Mouse (Mus musculus) midbrain, embryonic 13.5 days (tissue): ENCODE results near the gene Ncbp2. TPM values are rescaled to one million over a fixed set of nuclear protein-coding genes. Genes with fewer than 3 reads are reported as not detected.

Experiments
- ATAC-seq: fragments of 200-750 bp; cut with Nextera tagmentation; 2 replicates; pipeline ENCODE4 v1.8.0; 2017; ENCODE audit warnings: mild to moderate bottlenecking, moderate TSS enrichment, moderate library complexity
- H3K27ac ChIP-seq: fragments of 300-500 bp; sonication (generic); 2 replicates; pipeline ENCODE4 v1.5.1; 2015; ENCODE audit warnings: inconsistent platforms, mild to moderate bottlenecking, moderate library complexity
- H3K27me3 ChIP-seq: fragments of 300-500 bp; sonication (generic); 2 replicates; pipeline ENCODE4 v1.6.1; 2015; ENCODE audit warnings: mild to moderate bottlenecking, inconsistent platforms
- H3K36me3 ChIP-seq: fragments of 300-500 bp; sonication (generic); 2 replicates; pipeline ENCODE4 v1.6.1; 2015; ENCODE audit warnings: mild to moderate bottlenecking, inconsistent platforms
- H3K4me1 ChIP-seq: fragments of 300-500 bp; sonication (generic); replicated peaks from 2 replicates; pipeline ENCODE4 v1.6.1; 2015; ENCODE audit warnings: inconsistent platforms
- H3K4me2 ChIP-seq: fragments of 300-500 bp; sonication (generic); replicated peaks from 2 replicates; pipeline ENCODE4 v1.6.1; 2015; ENCODE audit warnings: moderate library complexity, mild to moderate bottlenecking, inconsistent platforms
- H3K4me3 ChIP-seq: fragments of 300-500 bp; sonication (generic); replicated peaks from 2 replicates; pipeline ENCODE4 v1.5.1; 2015; ENCODE audit warnings: mild to moderate bottlenecking, inconsistent platforms
- H3K9ac ChIP-seq: fragments of 300-500 bp; sonication (generic); replicated peaks from 2 replicates; pipeline ENCODE4 v1.6.1; 2015; ENCODE audit warnings: mild to moderate bottlenecking, inconsistent platforms
- H3K9me3 ChIP-seq: fragments of 300-500 bp; sonication (generic); 2 replicates; pipeline ENCODE4 v1.6.1; 2016; ENCODE audit warnings: mild to moderate bottlenecking, inconsistent platforms
- WGBS: fragments of 180-500 bp; shearing (Covaris S2); methylation state at CpG from one replicate; pipeline ENCODE4 v1.1.7; 2015; 5-methylcytosine and 5-hydroxymethylcytosine counted together
- microRNA-seq: library from miRNA; unstranded; fragments of <30 nt; microRNA quantifications from one replicate; pipeline ENCODE4, GENCODE M21; 2016
- polyA plus RNA-seq: library from polyadenylated mRNA; unstranded; fragments of >200 nt; fragmentation: Nextera tagmentation; extraction: Ambion mirVana; gene quantifications from 2 replicates; pipeline ENCODE4 v1.2.1, GENCODE M21; 2015

Gene Ncbp2
- polyA plus RNA-seq, 1 experiment from 2014 or later: 118 TPM

GRCm38 (mm10) chr16:31993195-31993594, 44.9 kb downstream of the Ncbp2 start:
- H3K27ac ChIP-seq: no peak overlapping the region
- H3K9me3 ChIP-seq: no peaks in the 10 kb centered on the region
- no peaks in the 10 kb centered on the region for H3K27me3 ChIP-seq
- ATAC-seq: no peak
- no peaks in the 10 kb centered on the region for H3K4me1 ChIP-seq
- H3K4me2 ChIP-seq: no peak overlapping the region
- 95% methylated on average over 4 of the region's 4 CpGs for WGBS
- no peak overlapping the region for H3K4me3 ChIP-seq
- peaks cover 42% of the 10 kb centered on the region for H3K36me3 ChIP-seq
- no peak overlapping the region for H3K9ac ChIP-seq

- no peaks in the 10 kb centered on the region for H3K9me3 ChIP-seq
- H3K36me3 ChIP-seq: peaks cover 34% of the 10 kb centered on the region
- H3K9ac ChIP-seq: no peak overlapping the region
- H3K4me1 ChIP-seq: no peaks in the 10 kb centered on the region
- no peak overlapping the region for H3K4me3 ChIP-seq
- H3K27me3 ChIP-seq: no peaks in the 10 kb centered on the region
- H3K27ac ChIP-seq: no peak overlapping the region
- H3K4me2 ChIP-seq: no peak overlapping the region
- no peak for ATAC-seq
Measured at GRCm38 (mm10) chr16:31993946-31994345, 45.6 kb downstream of the Ncbp2 start.

- Histone ChIP-seq H3K9ac (no peak overlapping the region), H3K27ac (no peak overlapping the region), H3K27me3 (no peaks in the 10 kb centered on the region), H3K36me3 (peaks cover 22% of the 10 kb centered on the region), H3K4me2 (no peak overlapping the region), H3K4me1 (peaks cover 4% of the 10 kb centered on the region), H3K4me3 (no peak overlapping the region), H3K9me3 (no peaks in the 10 kb centered on the region)
- WGBS: 87% methylated on average over 5 of the region's 5 CpGs
- no peak for ATAC-seq
Measured at GRCm38 (mm10) chr16:31996371-31996770, 48.1 kb downstream of the Ncbp2 start.

GRCm38 (mm10) chr16:32002509-32003477, 54.5 kb downstream of the Ncbp2 start, which contains the start of gene Senp5:
Gene Senp5 (minus strand): TSS chr16:32003287.
- peak within 1 kb of the TSS; percentile 96 for H3K4me2 ChIP-seq
- ATAC-seq: peak; percentile 96
- H3K36me3 ChIP-seq: no peaks in the 10 kb centered on the region
- peak within 1 kb of the TSS; percentile 95 for H3K9ac ChIP-seq
- H3K4me3 ChIP-seq: peak within 1 kb of the TSS; percentile 99
- H3K9me3 ChIP-seq: no peaks in the 10 kb centered on the region
- peak within 1 kb of the TSS; percentile 74 for H3K27ac ChIP-seq
- H3K27me3 ChIP-seq: no peaks in the 10 kb centered on the region
- WGBS: 1% methylated on average over 66 of the region's 66 CpGs
- peaks cover 22% of the 10 kb centered on the region for H3K4me1 ChIP-seq

GRCm38 (mm10) chr16:32004731-32005130, 56.4 kb downstream of the Ncbp2 start:
- H3K27me3 ChIP-seq: no peaks in the 10 kb centered on the region
- H3K9me3 ChIP-seq: no peaks in the 10 kb centered on the region
- peaks cover 22% of the 10 kb centered on the region for H3K4me1 ChIP-seq
- no peak overlapping the region for H3K27ac ChIP-seq
- no peaks in the 10 kb centered on the region for H3K36me3 ChIP-seq
- no peak overlapping the region for H3K4me3 ChIP-seq
- WGBS: 98% methylated on average over 3 of the region's 3 CpGs
- ATAC-seq: no peak
- no peak overlapping the region for H3K9ac ChIP-seq
- H3K4me2 ChIP-seq: no peak overlapping the region

- no peak for ATAC-seq
- Histone ChIP-seq H3K27me3 (no peaks in the 10 kb centered on the region), H3K9me3 (no peaks in the 10 kb centered on the region), H3K9ac (no peak overlapping the region), H3K4me2 (no peak overlapping the region), H3K27ac (no peak overlapping the region), H3K4me1 (peaks cover under 1% of the 10 kb centered on the region), H3K36me3 (peaks cover 4% of the 10 kb centered on the region; the same call in 1 of the 2 replicates), H3K4me3 (no peak overlapping the region)
- 81% methylated on average over 10 of the region's 10 CpGs for WGBS
Measured at GRCm38 (mm10) chr16:32008529-32009293, 60.4 kb downstream of the Ncbp2 start.

GRCm38 (mm10) chr16:32009913-32010312, 61.6 kb downstream of the Ncbp2 start:
- Histone ChIP-seq H3K27ac (no peak overlapping the region), H3K4me2 (no peak overlapping the region), H3K27me3 (no peaks in the 10 kb centered on the region), H3K9me3 (no peaks in the 10 kb centered on the region), H3K36me3 (peaks cover 4% of the 10 kb centered on the region), H3K4me1 (no peaks in the 10 kb centered on the region), H3K4me3 (no peak overlapping the region), H3K9ac (no peak overlapping the region)
- no peak for ATAC-seq
- WGBS: 48% methylated on average over 5 of the region's 5 CpGs

- no peak overlapping the region for H3K4me2 ChIP-seq
Measured at GRCm38 (mm10) chr16:32010330-32010729, 62.0 kb downstream of the Ncbp2 start.

More at GRCm38 (mm10) chr16:32010330-32010729, 62.0 kb downstream of the Ncbp2 start:
- ATAC-seq: no peak
- no peaks in the 10 kb centered on the region for H3K9me3 ChIP-seq
- H3K36me3 ChIP-seq: peaks cover 4% of the 10 kb centered on the region
- WGBS: 88% methylated on average over 4 of the region's 4 CpGs
- H3K4me1 ChIP-seq: no peaks in the 10 kb centered on the region
- no peak overlapping the region for H3K9ac ChIP-seq
- H3K27me3 ChIP-seq: no peaks in the 10 kb centered on the region
- H3K27ac ChIP-seq: no peak overlapping the region
- no peak overlapping the region for H3K4me3 ChIP-seq

Small RNA genes within 50 kb of the gene (microRNA-seq; reads per million reads assigned to microRNA genes)
- not detected for gene Gm26269

Other genes starting within 250 kb of the Ncbp2 start
- 0.16 and 0.17 TPM in 2 replicates for gene Meltf, start 69.7 kb upstream of the Ncbp2 start, polyA plus RNA-seq
- 2.5 and 3.3 TPM in 2 replicates for gene Pigz, start 14.7 kb upstream of the Ncbp2 start, polyA plus RNA-seq
- gene 0610012G03Rik, start within 50 bp of the Ncbp2 start, polyA plus RNA-seq: 100 and 104 TPM in 2 replicates
- 19.0 and 20.6 TPM in 2 replicates for gene Senp5, start 54.8 kb downstream of the Ncbp2 start, polyA plus RNA-seq
- 41.9 and 43.6 TPM in 2 replicates for gene Pak2, start 130.8 kb downstream of the Ncbp2 start, polyA plus RNA-seq
- gene Pigx, start 151.2 kb downstream of the Ncbp2 start, polyA plus RNA-seq: 149 and 153 TPM in 2 replicates
- 45.6 and 46.9 TPM in 2 replicates for gene Cep19, start 151.3 kb downstream of the Ncbp2 start, polyA plus RNA-seq
- 5.9 and 7.1 TPM in 2 replicates for gene Nrros, start 217.1 kb downstream of the Ncbp2 start, polyA plus RNA-seq
- gene Bex6, start 231.3 kb downstream of the Ncbp2 start, polyA plus RNA-seq: not detected in 2 replicates